Mouse (Mus musculus) spleen, adult 2 months (tissue): ENCODE data around the gene 1110025L11Rik. TPM values are rescaled to one million over a fixed set of nuclear protein-coding genes. Genes with fewer than 3 reads are reported as not detected.
"Not testable (repeated sequence)": the region's sequence is repeated elsewhere in the genome, so short reads cannot be mapped to it uniquely, and the experiment has no call there.

Experiments
- DNase-seq, 2 experiments: peaks; one replicate each; pipeline versions ENCODE4 v3.0.0 to v3.0.0-alpha.2; 2012 to 2021; ENCODE audit warnings: low spot score in 2 of 2, low read depth in 1 of 2
- H3K27ac ChIP-seq: fragments of 200-500 bp; 2 replicates; pipeline ENCODE4 v1.5.1; 2012; ENCODE audit warnings: low read length, inconsistent platforms; ENCODE audit not compliant: insufficient read depth
- H3K27me3 ChIP-seq: fragments of 200-500 bp; 2 replicates; pipeline ENCODE4 v1.6.1; 2012; ENCODE audit warnings: mild to moderate bottlenecking, moderate library complexity, low read length, inconsistent platforms; ENCODE audit not compliant: control insufficient read depth, insufficient read depth
- H3K36me3 ChIP-seq: fragments of 200-500 bp; 2 replicates; pipeline ENCODE4 v1.6.1; 2012; ENCODE audit warnings: mild to moderate bottlenecking, low read length, inconsistent platforms; ENCODE audit not compliant: control insufficient read depth, insufficient read depth
- H3K4me1 ChIP-seq: fragments of 200-500 bp; 2 replicates; pipeline ENCODE4 v1.6.1; 2011; ENCODE audit warnings: inconsistent platforms; ENCODE audit not compliant: control insufficient read depth, insufficient read depth, insufficient read length
- H3K4me3 ChIP-seq: fragments of 200-500 bp; 2 replicates; pipeline ENCODE4 v1.5.1; 2011; ENCODE audit warnings: mild to moderate bottlenecking, inconsistent platforms; ENCODE audit not compliant: insufficient read depth, insufficient read length; ENCODE audit errors: extremely low read depth
- CTCF ChIP-seq: fragments of 200-500 bp; IDR thresholded peaks from 2 replicates; pipeline ENCODE4 v1.5.1; 2011; ENCODE audit warnings: mild to moderate bottlenecking, inconsistent platforms; ENCODE audit not compliant: insufficient read depth, insufficient read length, insufficient replicate concordance; ENCODE audit errors: extremely low read depth
- POLR2A ChIP-seq: fragments of 200-500 bp; IDR thresholded peaks from 2 replicates; pipeline ENCODE4 v1.6.1; 2011; ENCODE audit warnings: low read depth, low read length, inconsistent platforms
- WGBS: fragments of 180-500 bp; shearing (Covaris S2); methylation state at CpG from one replicate; pipeline ENCODE4 v1.1.7; 2018; 5-methylcytosine and 5-hydroxymethylcytosine counted together
- polyA plus RNA-seq: library from polyadenylated mRNA; depleted of rRNA; stranded (reverse); fragments of >200 nt; gene quantifications from 2 replicates; pipeline ENCODE4 v1.2.3, GENCODE M21; 2012; rRNA removed

The 1110025L11Rik gene
- not detected in 2 replicates for polyA plus RNA-seq

GRCm38 (mm10) chr16:89063902-89064301 is at the start of gene 1110025L11Rik:
TSS of gene 1110025L11Rik (minus strand) at chr16:89064002.
- H3K36me3 ChIP-seq, DNase-seq, H3K4me3 ChIP-seq, H3K27ac ChIP-seq, H3K27me3 ChIP-seq, H3K4me1 ChIP-seq: not testable (repeated sequence)
- WGBS: no CpG with 5 or more reads among the region's 2 CpGs

DNA sequence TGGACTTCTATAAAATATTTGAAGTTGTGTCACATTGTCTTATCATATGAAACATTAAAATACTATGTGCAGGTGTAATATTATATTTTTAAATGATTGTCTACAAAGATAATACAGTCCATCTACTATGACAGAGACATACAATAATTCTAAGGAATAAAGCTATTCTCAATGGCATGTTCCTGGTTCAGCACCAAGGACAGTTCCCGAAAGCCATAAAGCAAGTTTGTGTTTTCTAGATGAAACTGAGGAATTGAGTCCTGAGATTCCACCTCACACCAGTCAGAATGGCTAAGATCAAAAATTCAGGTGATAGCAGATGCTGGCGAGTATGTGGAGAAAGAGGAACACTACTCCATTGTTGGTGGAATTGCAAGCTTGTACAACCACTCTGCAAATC is 7.2 kb upstream of the 1110025L11Rik start:
- not testable (repeated sequence) for H3K27me3 ChIP-seq, H3K36me3 ChIP-seq, H3K4me3 ChIP-seq, H3K4me1 ChIP-seq, DNase-seq, H3K27ac ChIP-seq
- WGBS: 69% methylated on average over 2 of the region's 2 CpGs

DNA sequence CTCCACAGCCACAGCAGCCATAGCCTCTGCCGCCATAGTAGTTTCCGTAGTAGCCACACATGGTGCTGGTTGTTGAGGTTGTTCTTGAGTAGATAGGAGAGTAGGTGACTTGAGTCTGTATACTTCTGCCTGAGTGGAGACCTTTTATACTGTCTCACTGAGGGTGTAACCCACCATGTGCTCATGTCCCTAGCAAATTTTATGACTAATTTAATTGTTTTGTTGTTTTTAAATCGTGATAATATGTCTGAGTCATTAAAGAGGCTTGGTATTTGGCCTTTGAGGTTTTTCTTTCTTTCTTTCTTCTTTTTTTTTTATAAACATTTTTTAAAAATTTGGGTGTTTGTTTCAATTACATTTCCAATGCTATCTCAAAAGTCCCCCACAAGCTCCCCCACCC is 16.0 kb downstream of the 1110025L11Rik start, which contains the start of gene Krtap6-5:
Gene Krtap6-5 (minus strand): TSS at position 101 of the 400 bp plus-strand sequence.
- no peak for TF ChIP-seq CTCF

GRCm38 (mm10) chr16:89041372-89041771 is 22.4 kb downstream of the 1110025L11Rik start, which contains the start of gene Gm10228:
TSS of gene Gm10228 (minus strand) at chr16:89041472.
- H3K4me3 ChIP-seq, H3K27me3 ChIP-seq, H3K27ac ChIP-seq, DNase-seq, H3K36me3 ChIP-seq, H3K4me1 ChIP-seq: not testable (repeated sequence)
- WGBS: 78% methylated on average over 2 of the region's 4 CpGs

More for the DNA sequence above, 16.0 kb downstream of the 1110025L11Rik start, which contains the start of gene Krtap6-5:
- DNase-seq: no peak
- H3K27me3 ChIP-seq: no peaks in the 10 kb centered on the region
- H3K27ac ChIP-seq: no peak within 1 kb of the TSS
- no peaks in the 10 kb centered on the region for H3K4me1 ChIP-seq
- WGBS: 70% methylated on average over 3 of the region's 3 CpGs
- H3K36me3 ChIP-seq: no peaks in the 10 kb centered on the region
- no peak within 1 kb of the TSS for H3K4me3 ChIP-seq

DNA sequence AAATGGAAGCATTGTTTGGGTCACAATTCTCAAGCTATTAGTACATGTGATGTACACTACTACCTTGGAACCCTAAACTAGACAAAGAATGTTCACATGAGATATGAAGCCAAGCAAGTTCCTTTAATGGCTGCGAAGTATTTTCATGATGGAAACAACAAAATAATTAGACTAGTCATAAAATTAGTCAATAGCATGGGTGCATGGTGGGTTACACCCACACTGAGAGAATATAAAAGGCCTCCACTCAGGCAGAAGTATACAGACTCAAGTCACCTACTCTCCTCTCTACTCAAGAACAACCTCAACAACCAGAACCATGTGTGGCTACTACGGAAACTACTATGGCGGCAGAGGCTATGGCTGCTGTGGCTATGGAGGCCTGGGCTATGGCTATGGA is 32.4 kb downstream of the 1110025L11Rik start, which contains the start of gene Krtap6-1:
Gene Krtap6-1 (plus strand): TSS at position 301 of the 400 bp plus-strand sequence.
- not testable (repeated sequence) for H3K36me3 ChIP-seq, H3K4me3 ChIP-seq, DNase-seq, H3K27ac ChIP-seq, H3K4me1 ChIP-seq, H3K27me3 ChIP-seq
- 88% methylated on average over 3 of the region's 3 CpGs for whole genome bisulfite sequencing

DNA sequence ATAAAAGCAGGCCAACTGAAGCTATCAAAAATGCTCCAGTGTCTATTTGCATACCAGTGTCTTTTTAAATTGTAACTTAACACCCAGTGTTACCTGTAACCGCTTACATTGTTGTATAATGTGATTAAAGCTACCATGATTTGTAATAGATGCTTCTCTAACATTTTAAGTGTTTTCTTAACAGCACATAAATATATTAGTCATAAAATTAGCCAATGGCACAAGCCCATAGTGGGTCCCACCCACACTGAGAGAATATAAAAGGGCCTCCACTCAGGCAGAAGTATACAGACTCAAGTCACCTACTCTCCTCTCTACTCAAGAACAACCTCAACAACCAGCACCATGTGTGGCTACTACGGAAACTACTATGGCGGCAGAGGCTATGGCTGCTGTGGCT is 48.8 kb downstream of the 1110025L11Rik start, which contains the start of gene Gm10229:
Gene Gm10229 (plus strand): TSS at position 301 of the 400 bp plus-strand sequence.
- DNase-seq, H3K36me3 ChIP-seq, H3K27me3 ChIP-seq, H3K27ac ChIP-seq, H3K4me3 ChIP-seq, H3K4me1 ChIP-seq: not testable (repeated sequence)
- WGBS: 87% methylated on average over 3 of the region's 3 CpGs

DNA sequence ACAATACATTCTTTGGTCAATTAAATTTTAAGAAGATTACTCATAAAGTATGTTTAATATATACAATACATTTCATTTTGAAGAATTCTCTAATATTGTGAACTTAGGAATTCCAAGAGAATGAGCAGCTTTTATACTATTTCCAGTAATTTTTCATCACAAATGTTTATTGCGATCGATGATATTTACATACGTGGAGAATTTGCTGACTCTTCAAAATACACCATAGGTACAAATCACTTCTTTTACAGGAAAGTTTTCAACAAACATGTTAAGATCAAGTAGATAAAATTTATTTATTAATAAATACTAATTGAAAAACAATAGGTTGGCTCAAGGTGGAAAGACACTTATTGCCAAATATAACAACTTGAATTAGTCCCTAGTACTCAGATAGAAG is 49.8 kb downstream of the 1110025L11Rik start:
- H3K27ac ChIP-seq: no peak overlapping the region
- H3K36me3 ChIP-seq: no peaks in the 10 kb centered on the region
- no peaks in the 10 kb centered on the region for H3K4me1 ChIP-seq
- WGBS: 97% methylated on average over 3 of the region's 3 CpGs
- no peak overlapping the region for H3K4me3 ChIP-seq
- TF ChIP-seq POLR2A: no peak
- TF ChIP-seq CTCF: no peak
- H3K27me3 ChIP-seq: no peaks in the 10 kb centered on the region
- DNase-seq: no peak

Other genes with a start within 250 kb of the 1110025L11Rik start
- gene Krtap15, start 243.8 kb downstream of the 1110025L11Rik start, polyA plus RNA-seq: not detected in 2 replicates
- not detected in 2 replicates for gene Krtap14, start 237.9 kb downstream of the 1110025L11Rik start, polyA plus RNA-seq
- gene Krtap19-1, start 194.6 kb downstream of the 1110025L11Rik start, polyA plus RNA-seq: not detected in 2 replicates
- gene Krtap19-2, start 189.7 kb downstream of the 1110025L11Rik start, polyA plus RNA-seq: not detected in 2 replicates
- gene Krtap19-3, start 186.0 kb downstream of the 1110025L11Rik start, polyA plus RNA-seq: not detected in 2 replicates
- gene Krtap19-4, start 178.9 kb downstream of the 1110025L11Rik start, polyA plus RNA-seq: not detected in 2 replicates
- gene Krtap19-5, start 167.5 kb downstream of the 1110025L11Rik start, polyA plus RNA-seq: not detected in 2 replicates
- not detected in 2 replicates for gene Krtap19-9b, start 131.7 kb downstream of the 1110025L11Rik start, polyA plus RNA-seq
- not detected in 2 replicates for gene Krtap16-3, start 101.1 kb downstream of the 1110025L11Rik start, polyA plus RNA-seq
- gene Krtap22-2, start 53.2 kb downstream of the 1110025L11Rik start, polyA plus RNA-seq: not detected in 2 replicates
- not detected in 2 replicates for gene Gm10229, start 48.7 kb downstream of the 1110025L11Rik start, polyA plus RNA-seq
- gene Krtap6-1, start 32.3 kb downstream of the 1110025L11Rik start, polyA plus RNA-seq: not detected in 2 replicates
- not detected in 2 replicates for gene Gm10228, start 22.5 kb downstream of the 1110025L11Rik start, polyA plus RNA-seq
- not detected in 2 replicates for gene Krtap6-5, start 16.1 kb downstream of the 1110025L11Rik start, polyA plus RNA-seq
- not detected in 2 replicates for gene Krtap6-3, start 20.0 kb upstream of the 1110025L11Rik start, polyA plus RNA-seq
- gene Gm6358, start 76.8 kb upstream of the 1110025L11Rik start, polyA plus RNA-seq: not detected in 2 replicates
- gene Gm10061, start 87.1 kb upstream of the 1110025L11Rik start, polyA plus RNA-seq: not detected in 2 replicates
- not detected in 2 replicates for gene Gm9789, start 94.0 kb upstream of the 1110025L11Rik start, polyA plus RNA-seq
- not detected in 2 replicates for gene Gm7735, start 105.5 kb upstream of the 1110025L11Rik start, polyA plus RNA-seq
- gene 1110057P08Rik, start 110.7 kb upstream of the 1110025L11Rik start, polyA plus RNA-seq: not detected in 2 replicates
- gene Krtap20-2, start 141.9 kb upstream of the 1110025L11Rik start, polyA plus RNA-seq: not detected in 2 replicates